Mouse (Mus musculus) MEL (cell line): ENCODE measurements around the gene Mef2d. TPM values are rescaled to one million over a fixed set of nuclear protein-coding genes. Genes with fewer than 3 reads are reported as not detected.

ENCODE experiments used
- DNase-seq: peaks from one replicate; pipeline ENCODE4 v3.0.0; 2011; ENCODE audit warnings: low read depth, low spot score
- H3K27ac ChIP-seq: 2 replicates; pipeline ENCODE4 v1.5.1; 2012; ENCODE audit warnings: low read depth, mild to moderate bottlenecking, control low read depth, low read length, moderate library complexity; ENCODE audit not compliant: control insufficient read depth
- H3K27me3 ChIP-seq, 2 experiments: fragments of 150-350 bp in 1 of 2; sonication (generic) in 1 of 2; 2 replicates each; pipeline ENCODE4 v1.6.1; 2012; ENCODE audit warnings: low read length in 2 of 2, mild to moderate bottlenecking in 2 of 2, improper control_type of control experiment in 1 of 2, moderate library complexity in 1 of 2; ENCODE audit not compliant: insufficient read depth in 2 of 2, control insufficient read depth in 1 of 2
- H3K36me3 ChIP-seq, 2 experiments: 2 replicates each; pipeline ENCODE4 v1.6.1; 2012 to 2014; ENCODE audit warnings: low read length in 2 of 2, improper control_type of control experiment in 1 of 2, inconsistent platforms in 1 of 2, mild to moderate bottlenecking in 1 of 2; ENCODE audit not compliant: insufficient read depth in 2 of 2, control insufficient read depth in 1 of 2
- H3K4me1 ChIP-seq, 2 experiments: fragments of 150-350 bp in 1 of 2; sonication (generic) in 1 of 2; 2 replicates each; pipeline ENCODE4 v1.6.1; 2012; ENCODE audit warnings: low read length in 2 of 2, improper control_type of control experiment in 1 of 2, mild to moderate bottlenecking in 1 of 2; ENCODE audit not compliant: insufficient read depth in 2 of 2, control insufficient read depth in 1 of 2
- H3K4me3 ChIP-seq, 2 experiments: fragments of 150-350 bp in 1 of 2; sonication (generic) in 1 of 2; 2 replicates each; pipeline ENCODE4 v1.5.1; 2012; ENCODE audit warnings: low read depth in 2 of 2, low read length in 2 of 2, mild to moderate bottlenecking in 2 of 2, moderate library complexity in 2 of 2, control low read depth in 1 of 2, improper control_type of control experiment in 1 of 2; ENCODE audit not compliant: control insufficient read depth in 1 of 2, insufficient read depth in 1 of 2
- H3K79me2 ChIP-seq: 2 replicates; pipeline ENCODE4 v1.6.1; 2012; ENCODE audit warnings: mild to moderate bottlenecking, low read length, moderate library complexity; ENCODE audit not compliant: control insufficient read depth, poor library complexity, insufficient read depth
- H3K9ac ChIP-seq: 2 replicates; pipeline ENCODE4 v1.6.1; 2012; ENCODE audit warnings: low read depth, mild to moderate bottlenecking, control low read depth, low read length, moderate library complexity; ENCODE audit not compliant: control insufficient read depth, poor library complexity, severe bottlenecking
- H3K9me3 ChIP-seq: fragments of 150-350 bp; sonication (generic); replicated peaks from 2 replicates; pipeline ENCODE4 v1.6.1; 2012; ENCODE audit warnings: mild to moderate bottlenecking, low read length, improper control_type of control experiment, moderate library complexity; ENCODE audit not compliant: insufficient read depth
- CHD2 ChIP-seq: IDR thresholded peaks from 2 replicates; pipeline ENCODE4 v1.6.1; 2011; ENCODE audit warnings: low read length, improper control_type of control experiment
- CTCF ChIP-seq, 3 experiments: IDR thresholded peaks in 2 of 3; conservative IDR thresholded peaks in 1 of 3; 2 replicates each; pipeline ENCODE4 v1.5.1; 2011 to 2012; ENCODE audit warnings: low read length in 3 of 3, low read depth in 2 of 3, mild to moderate bottlenecking in 2 of 3, improper control_type of control experiment in 1 of 3, inconsistent platforms in 1 of 3, mixed read lengths in 1 of 3, moderate library complexity in 1 of 3; ENCODE audit not compliant: control insufficient read depth in 1 of 3, insufficient read depth in 1 of 3, poor library complexity in 1 of 3, severe bottlenecking in 1 of 3
- EP300 ChIP-seq, 2 experiments: IDR thresholded peaks; 2 replicates each; pipeline ENCODE4 v1.6.1; 2011; ENCODE audit warnings: improper control_type of control experiment in 2 of 2, low read length in 2 of 2, low read depth in 1 of 2, mild to moderate bottlenecking in 1 of 2
- ETS1 ChIP-seq: IDR thresholded peaks from 2 replicates; pipeline ENCODE4 v1.6.1; 2012; ENCODE audit warnings: low read depth, mild to moderate bottlenecking, inconsistent platforms, low read length, improper control_type of control experiment, moderate library complexity
- JUND ChIP-seq: IDR thresholded peaks from 2 replicates; pipeline ENCODE4 v1.6.1; 2011; ENCODE audit warnings: low read depth, mild to moderate bottlenecking, improper control_type of control experiment, low read length
- MXI1 ChIP-seq: IDR thresholded peaks from 2 replicates; pipeline ENCODE4 v1.6.1; 2011; ENCODE audit warnings: mild to moderate bottlenecking, low read depth, low read length, improper control_type of control experiment
- MYC ChIP-seq: IDR thresholded peaks from 2 replicates; pipeline ENCODE4 v1.6.1; 2011; ENCODE audit warnings: low read depth, mild to moderate bottlenecking, low read length, improper control_type of control experiment, moderate library complexity
- NELFE ChIP-seq: IDR thresholded peaks from 2 replicates; pipeline ENCODE4 v1.6.1; 2011; ENCODE audit warnings: low read depth, low read length, improper control_type of control experiment
- POLR2AphosphoS2 ChIP-seq: IDR thresholded peaks from 2 replicates; pipeline ENCODE4 v1.6.1; 2011; ENCODE audit warnings: low read length, improper control_type of control experiment
- RAD21 ChIP-seq: IDR thresholded peaks from 2 replicates; pipeline ENCODE4 v1.6.1; 2011; ENCODE audit warnings: mild to moderate bottlenecking, low read depth, low read length, improper control_type of control experiment
- SIN3A ChIP-seq: IDR thresholded peaks from 2 replicates; pipeline ENCODE4 v1.6.1; 2012; ENCODE audit warnings: low read length, improper control_type of control experiment, inconsistent platforms
- SMC3 ChIP-seq: IDR thresholded peaks from 2 replicates; pipeline ENCODE4 v1.6.1; 2011; ENCODE audit warnings: low read depth, low read length, improper control_type of control experiment
- TBP ChIP-seq: IDR thresholded peaks from 2 replicates; pipeline ENCODE4 v1.8.0; 2011; ENCODE audit warnings: low read depth, low read length, improper control_type of control experiment
- USF2 ChIP-seq, 2 experiments: IDR thresholded peaks; 2 replicates each; pipeline ENCODE4 v1.6.1; 2011 to 2012; ENCODE audit warnings: improper control_type of control experiment in 2 of 2, low read length in 2 of 2, borderline replicate concordance in 1 of 2, inconsistent platforms in 1 of 2, low read depth in 1 of 2, mild to moderate bottlenecking in 1 of 2; ENCODE audit not compliant: insufficient read depth in 1 of 2
- ZC3H11A ChIP-seq: IDR thresholded peaks from 2 replicates; pipeline ENCODE4 v1.6.1; 2012; ENCODE audit warnings: low read depth, mild to moderate bottlenecking, inconsistent platforms, low read length, improper control_type of control experiment
- ZNF384 ChIP-seq: IDR thresholded peaks from 2 replicates; pipeline ENCODE4 v1.6.1; 2012; ENCODE audit warnings: low read depth, mild to moderate bottlenecking, inconsistent platforms, low read length, improper control_type of control experiment
- polyA plus RNA-seq, 2 experiments: library from polyadenylated mRNA; stranded (reverse) in 1 of 2; unstranded in 1 of 2; fragments of >175 nt in 1 of 2; fragments of >200 nt in 1 of 2; gene quantifications; 2 replicates each; pipeline versions ENCODE4 v1.2.1 to v1.2.4; 2012; ENCODE audit warnings: low replicate concordance in 2 of 2, low read depth in 1 of 2; ENCODE audit not compliant: insufficient read length in 2 of 2, insufficient read depth in 1 of 2, missing spikeins in 1 of 2
- total RNA-seq: library from RNA; depleted of rRNA; stranded (reverse); fragments of 300-350 nt; gene quantifications from 2 replicates; pipeline ENCODE4 v1.2.3, GENCODE M21; 2012

Gene Mef2d
- total and polyA plus RNA-seq, 3 experiments: 16.9 to 117 (median 71.4) TPM

GRCm38 (mm10) chr3:88170361-88170760 is 28.2 kb downstream of the Mef2d start:
- DNase-seq: no peak
- H3K4me1 ChIP-seq: no peaks in the 10 kb centered on the region
- H3K9me3 ChIP-seq: no peaks in the 10 kb centered on the region
- TF ChIP-seq NELFE (no peak), MXI1 (no peak)
- no peak overlapping the region for H3K27ac ChIP-seq
- no peak overlapping the region for H3K9ac ChIP-seq
- H3K27me3 ChIP-seq: no peaks in the 10 kb centered on the region
- H3K36me3 ChIP-seq: peaks cover 3 to 10% of the 10 kb centered on the region in 2 experiments; a peak in 3 of 4 replicates
- H3K79me2 ChIP-seq: no peaks in the 10 kb centered on the region
- H3K4me3 ChIP-seq: no peak overlapping the region

DNA sequence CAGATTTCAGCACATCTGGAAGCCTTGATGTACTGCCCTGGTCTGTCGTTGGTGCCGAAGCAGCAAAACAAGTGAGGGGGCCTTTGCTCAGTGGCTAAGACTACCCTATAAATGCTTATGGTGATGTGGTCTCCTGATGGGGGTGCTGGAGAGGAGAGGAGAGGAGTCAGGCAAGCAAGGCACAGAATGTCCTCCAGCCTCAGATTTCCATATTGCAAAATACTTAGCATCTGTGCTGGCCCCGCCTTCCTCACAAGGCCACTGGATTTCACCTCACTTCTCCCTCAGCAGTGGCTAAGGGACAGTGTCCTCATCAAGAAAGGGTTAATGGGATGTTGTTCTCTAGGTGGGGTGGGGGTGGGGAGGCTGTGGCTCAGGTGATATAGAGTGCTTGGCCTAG is 30.3 kb downstream of the Mef2d start:
- DNase-seq: no peak
- Histone ChIP-seq H3K9me3 (no peaks in the 10 kb centered on the region), H3K36me3 (peaks cover 10% of the 10 kb centered on the region in 2 experiments), H3K27ac (no peak overlapping the region), H3K4me3 (no peak overlapping the region), H3K79me2 (peaks cover 7% of the 10 kb centered on the region), H3K9ac (no peak overlapping the region), H3K4me1 (peaks cover 4 to 7% of the 10 kb centered on the region in 2 experiments), H3K27me3 (no peaks in the 10 kb centered on the region)
- no peak for TF ChIP-seq CTCF (IDR thresholded peaks at IDR 0.05 in 2 of 3, conservative IDR thresholded peaks at IDR 0.05 in 1 of 3; ENCODE audit: control insufficient read depth in 1 of 3, insufficient read depth in 1 of 3, low read depth in 2 of 3, low read length in 3 of 3, poor library complexity in 1 of 3, severe bottlenecking in 1 of 3)
- no peak for TF ChIP-seq JUND
- TF ChIP-seq CHD2: no peak
- TF ChIP-seq ZNF384: no peak
- TF ChIP-seq SIN3A: no peak
- TF ChIP-seq USF2 (IDR thresholded peaks at IDR 0.05; ENCODE audit: borderline replicate concordance in 1 of 2, insufficient read depth in 1 of 2, low read depth in 1 of 2, low read length in 2 of 2): no peak

GRCm38 (mm10) chr3:88173375-88173774 is 31.2 kb downstream of the Mef2d start:
- H3K4me1 ChIP-seq: peaks cover 4 to 7% of the 10 kb centered on the region in 2 experiments
- TF ChIP-seq ZNF384 (peak; percentile 84), MYC (0 out of 2 replicates have a peak, but pooled peaks have one; percentile 57), POLR2AphosphoS2 (no peak), CHD2 (no peak), CTCF (IDR thresholded peaks at IDR 0.05 in 2 of 3, conservative IDR thresholded peaks at IDR 0.05 in 1 of 3; ENCODE audit: control insufficient read depth in 1 of 3, insufficient read depth in 1 of 3, low read depth in 2 of 3, low read length in 3 of 3, poor library complexity in 1 of 3, severe bottlenecking in 1 of 3) (peak; percentile 75 to 88 (median 85)), ETS1 (no peak), RAD21 (peak; percentile 64), ZC3H11A (peak; percentile 59), TBP (no peak), EP300 (IDR thresholded peaks at IDR 0.05; ENCODE audit: low read depth in 1 of 2, low read length in 2 of 2) (no peak), SMC3 (peak; percentile 62)
- TF ChIP-seq, all 39 proteins: peak for 6
- Histone ChIP-seq H3K9me3 (no peaks in the 10 kb centered on the region), H3K27me3 (no peaks in the 10 kb centered on the region), H3K4me3 (no peak overlapping the region), H3K9ac (no peak overlapping the region), H3K27ac (no peak overlapping the region), H3K79me2 (peaks cover 9% of the 10 kb centered on the region), H3K36me3 (peaks cover 10% of the 10 kb centered on the region in 2 experiments)
- DNase-seq: peak; percentile 72
